Mouse (Mus musculus) limb, embryonic 15.5 days (tissue): ENCODE measurements around the gene Zfp64. TPM values are rescaled to one million over a fixed set of nuclear protein-coding genes. Genes with fewer than 3 reads are reported as not detected.

Experiments
- ATAC-seq: fragments of 200-750 bp; cut with Nextera tagmentation; 2 replicates; pipeline ENCODE4 v1.8.0; 2017; ENCODE audit warnings: low read depth, moderate TSS enrichment; ENCODE audit not compliant: insufficient number of reproducible peaks, low FRiP score, low TSS enrichment
- H3K27ac ChIP-seq: fragments of 300-500 bp; sonication (generic); 2 replicates; pipeline ENCODE4 v1.5.1; 2015; ENCODE audit warnings: moderate library complexity, mild to moderate bottlenecking, inconsistent platforms
- H3K27me3 ChIP-seq: fragments of 300-500 bp; sonication (generic); 2 replicates; pipeline ENCODE4 v1.6.1; 2015; ENCODE audit warnings: inconsistent platforms
- H3K36me3 ChIP-seq: fragments of 300-500 bp; sonication (generic); 2 replicates; pipeline ENCODE4 v1.6.1; 2015; ENCODE audit warnings: inconsistent platforms
- H3K4me1 ChIP-seq: fragments of 300-500 bp; sonication (generic); 2 replicates; pipeline ENCODE4 v1.6.1; 2015; ENCODE audit warnings: inconsistent platforms
- H3K4me2 ChIP-seq: fragments of 300-500 bp; sonication (generic); 2 replicates; pipeline ENCODE4 v1.6.1; 2015; ENCODE audit warnings: mild to moderate bottlenecking, inconsistent platforms
- H3K4me3 ChIP-seq: fragments of 300-500 bp; sonication (generic); 2 replicates; pipeline ENCODE4 v1.5.1; 2015; ENCODE audit warnings: mild to moderate bottlenecking, inconsistent platforms
- H3K9ac ChIP-seq: fragments of 300-500 bp; sonication (generic); 2 replicates; pipeline ENCODE4 v1.6.1; 2015; ENCODE audit warnings: inconsistent platforms
- H3K9me3 ChIP-seq: fragments of 300-500 bp; sonication (generic); 2 replicates; pipeline ENCODE4 v1.6.1; 2016; ENCODE audit warnings: inconsistent platforms
- whole genome bisulfite sequencing: fragments of 180-500 bp; shearing (Covaris S2); methylation state at CpG from one replicate; pipeline ENCODE4 v1.1.7; 2015; 5-methylcytosine and 5-hydroxymethylcytosine counted together
- polyA plus RNA-seq: library from polyadenylated mRNA; unstranded; fragments of >200 nt; fragmentation: Nextera tagmentation; extraction: Ambion mirVana; gene quantifications from 2 replicates; pipeline ENCODE4 v1.2.1, GENCODE M21; 2015

The Zfp64 gene
- polyA plus RNA-seq, 1 experiment from 2014 or later = 48.6 TPM

DNA sequence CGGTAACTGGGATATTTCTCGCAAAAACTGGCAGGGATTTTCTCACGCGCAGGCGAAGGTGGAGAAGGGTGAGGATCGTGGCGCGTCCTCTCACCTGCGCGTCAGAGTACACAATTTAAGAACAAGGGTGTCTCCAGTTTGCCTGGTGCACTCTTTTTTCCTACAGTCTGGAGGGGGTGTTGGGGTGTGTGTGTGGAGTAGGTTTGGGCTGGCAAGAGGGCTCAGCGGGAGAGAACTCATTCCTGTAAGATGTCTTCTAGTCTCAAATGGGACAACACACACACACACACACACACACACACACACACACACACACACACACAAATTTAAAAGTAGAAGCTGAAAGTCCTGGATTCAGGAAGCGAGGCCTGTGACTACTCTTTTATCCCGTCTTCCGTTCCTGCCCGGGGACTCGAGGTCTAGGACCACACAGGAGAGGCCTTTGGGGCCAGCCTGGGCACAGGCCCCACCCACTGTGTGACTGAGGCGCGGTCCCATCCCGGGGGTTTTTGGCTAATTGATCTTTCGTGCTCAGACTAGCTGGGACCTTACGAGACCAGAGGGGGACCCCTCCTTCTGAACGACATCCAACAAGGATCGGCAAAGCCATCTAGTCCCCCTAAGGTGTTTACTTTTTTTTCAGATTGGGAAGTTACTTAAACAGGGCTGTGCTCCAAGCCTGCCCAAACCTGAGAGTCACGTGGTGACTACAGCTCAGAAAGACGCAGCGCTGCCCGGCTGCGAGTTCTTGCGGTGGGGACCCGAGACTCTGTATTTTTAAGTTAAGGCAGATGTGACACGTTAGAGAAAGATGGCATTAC is 42.3 kb downstream of the Zfp64 start:
- H3K9ac ChIP-seq = no peak overlapping the region
- H3K27ac ChIP-seq = peak overlapping the region; percentile 75
- 2% methylated on average over 31 of the region's 31 CpGs for WGBS
- peaks cover 30% of the 10 kb centered on the region for H3K4me1 ChIP-seq
- no peaks in the 10 kb centered on the region for H3K9me3 ChIP-seq
- peak overlapping the region; percentile 94 for H3K4me2 ChIP-seq
- H3K4me3 ChIP-seq = peak overlapping the region; percentile 53
- H3K27me3 ChIP-seq = peaks cover 23% of the 10 kb centered on the region
- ATAC-seq = no peak
- H3K36me3 ChIP-seq = no peaks in the 10 kb centered on the region

- Histone ChIP-seq H3K36me3 (no peaks in the 10 kb centered on the region), H3K27me3 (peaks cover 23% of the 10 kb centered on the region), H3K4me1 (peaks cover 30% of the 10 kb centered on the region), H3K4me3 (peak overlapping the region; percentile 53), H3K4me2 (peak overlapping the region; percentile 94), H3K9ac (0 out of 2 replicates have a peak overlapping the region, but pooled peaks have one; percentile 12), H3K9me3 (no peaks in the 10 kb centered on the region), H3K27ac (peak overlapping the region; percentile 75)
- ATAC-seq = peak; percentile 40; the same call in 1 of the 2 replicates
- WGBS = under 1% methylated on average over 70 of the region's 70 CpGs
These were observed 43.1 kb downstream of the Zfp64 start for GRCm38 (mm10) chr2:168912051-168912891.

- Histone ChIP-seq H3K36me3 (no peaks in the 10 kb centered on the region), H3K9me3 (no peaks in the 10 kb centered on the region), H3K27me3 (peaks cover 23% of the 10 kb centered on the region), H3K4me1 (peaks cover 30% of the 10 kb centered on the region), H3K27ac (no peak overlapping the region), H3K4me2 (peak overlapping the region; percentile 94), H3K4me3 (peak overlapping the region; percentile 53), H3K9ac (no peak overlapping the region)
- no peak for ATAC-seq
- WGBS = 2% methylated on average over 19 of the region's 19 CpGs
These were observed 43.9 kb downstream of the Zfp64 start for GRCm38 (mm10) chr2:168911527-168911926.

DNA sequence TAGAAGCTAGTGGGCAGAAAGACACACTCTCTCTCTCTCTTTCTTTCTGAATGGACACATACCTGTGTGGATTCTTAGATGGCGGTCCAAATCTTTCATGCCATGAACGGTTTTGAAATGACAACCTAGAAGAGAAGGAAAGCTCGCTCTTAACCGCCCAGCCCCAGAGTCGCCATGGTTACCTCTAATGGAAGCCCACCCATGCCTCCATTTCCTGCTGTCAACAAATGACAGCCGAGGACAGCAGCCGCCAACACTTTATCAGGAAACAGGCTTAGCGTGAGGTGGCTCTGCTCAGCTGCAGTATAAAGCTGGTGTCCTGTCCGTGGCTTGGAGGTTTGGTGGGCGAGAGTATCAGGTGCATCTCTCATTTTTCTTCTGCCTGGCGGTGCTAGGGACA is 49.4 kb downstream of the Zfp64 start:
- peaks cover 5% of the 10 kb centered on the region; the same call in 1 of the 2 replicates for H3K27me3 ChIP-seq
- no peak overlapping the region for H3K4me2 ChIP-seq
- WGBS = 44% methylated on average over 11 of the region's 11 CpGs
- H3K9me3 ChIP-seq = no peaks in the 10 kb centered on the region
- H3K36me3 ChIP-seq = 0 out of 2 replicates have a peak, but pooled peaks cover 3% of the 10 kb centered on the region
- H3K27ac ChIP-seq = no peak overlapping the region
- no peak for ATAC-seq
- peaks cover 10% of the 10 kb centered on the region for H3K4me1 ChIP-seq
- H3K4me3 ChIP-seq = no peak overlapping the region
- no peak overlapping the region for H3K9ac ChIP-seq

- Histone ChIP-seq H3K27me3 (no peaks in the 10 kb centered on the region), H3K4me1 (peaks cover 6% of the 10 kb centered on the region; the same call in 1 of the 2 replicates), H3K9me3 (no peaks in the 10 kb centered on the region), H3K36me3 (peaks cover 5% of the 10 kb centered on the region; the same call in 1 of the 2 replicates), H3K9ac (no peak overlapping the region), H3K27ac (no peak overlapping the region), H3K4me3 (no peak overlapping the region), H3K4me2 (no peak overlapping the region)
- 65% methylated on average over 3 of the region's 3 CpGs for WGBS
- no peak for ATAC-seq
These were observed 50.5 kb downstream of the Zfp64 start for GRCm38 (mm10) chr2:168904846-168905245.

DNA sequence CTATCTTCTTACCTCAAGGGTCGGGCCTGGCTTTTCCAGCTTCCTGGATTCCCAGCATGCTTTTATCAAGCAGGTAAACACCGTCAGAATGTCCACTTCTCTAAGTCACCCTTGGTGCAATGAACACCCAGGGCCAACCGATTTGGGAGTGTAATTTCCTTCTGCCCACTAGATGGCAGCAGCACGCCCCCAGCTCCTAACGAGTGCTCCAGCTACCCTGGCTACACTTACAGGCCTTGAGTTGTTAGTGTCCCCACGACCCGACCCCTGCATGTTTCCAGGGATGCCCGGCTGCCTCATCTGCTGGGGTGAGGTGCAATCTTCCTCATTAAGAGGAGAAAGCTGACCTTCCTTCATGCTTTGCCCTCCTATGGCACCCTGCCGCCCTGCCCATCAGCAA is 51.2 kb downstream of the Zfp64 start:
- peaks cover 6% of the 10 kb centered on the region; the same call in 1 of the 2 replicates for H3K4me1 ChIP-seq
- WGBS = 14% methylated on average over 9 of the region's 9 CpGs
- no peak for ATAC-seq

GRCm38 (mm10) chr2:168902634-168903033 is 52.8 kb downstream of the Zfp64 start:
- H3K27me3 ChIP-seq = no peaks in the 10 kb centered on the region
- WGBS = 17% methylated on average over 8 of the region's 8 CpGs
- H3K4me1 ChIP-seq = peaks cover 6% of the 10 kb centered on the region; the same call in 1 of the 2 replicates
- no peak overlapping the region for H3K4me2 ChIP-seq
- H3K9me3 ChIP-seq = no peaks in the 10 kb centered on the region
- H3K4me3 ChIP-seq = no peak overlapping the region
- H3K36me3 ChIP-seq = peaks cover 17% of the 10 kb centered on the region
- no peak overlapping the region for H3K27ac ChIP-seq
- no peak for ATAC-seq
- no peak overlapping the region for H3K9ac ChIP-seq

More for the DNA sequence above, 51.2 kb downstream of the Zfp64 start:
- H3K4me2 ChIP-seq = no peak overlapping the region
- no peaks in the 10 kb centered on the region for H3K27me3 ChIP-seq
- H3K36me3 ChIP-seq = peaks cover 12% of the 10 kb centered on the region
- H3K27ac ChIP-seq = no peak overlapping the region
- H3K9ac ChIP-seq = no peak overlapping the region
- H3K4me3 ChIP-seq = no peak overlapping the region
- no peaks in the 10 kb centered on the region for H3K9me3 ChIP-seq

- no peak overlapping the region for H3K4me3 ChIP-seq
- 88% methylated on average over 7 of the region's 7 CpGs for WGBS
- peaks cover 21% of the 10 kb centered on the region for H3K36me3 ChIP-seq
- no peaks in the 10 kb centered on the region for H3K4me1 ChIP-seq
- H3K27me3 ChIP-seq = no peaks in the 10 kb centered on the region
- no peak overlapping the region for H3K9ac ChIP-seq
- H3K27ac ChIP-seq = no peak overlapping the region
- ATAC-seq = no peak
- H3K9me3 ChIP-seq = no peaks in the 10 kb centered on the region
- H3K4me2 ChIP-seq = no peak overlapping the region
These were observed 57.5 kb downstream of the Zfp64 start for GRCm38 (mm10) chr2:168897906-168898305.

- Histone ChIP-seq H3K4me3 (no peak overlapping the region), H3K4me2 (no peak overlapping the region), H3K9ac (no peak overlapping the region), H3K4me1 (no peaks in the 10 kb centered on the region), H3K36me3 (peaks cover 18% of the 10 kb centered on the region), H3K9me3 (no peaks in the 10 kb centered on the region), H3K27ac (no peak overlapping the region), H3K27me3 (no peaks in the 10 kb centered on the region)
- WGBS = 86% methylated on average over 8 of the region's 8 CpGs
- no peak for ATAC-seq
These were observed 59.9 kb downstream of the Zfp64 start for GRCm38 (mm10) chr2:168895531-168895930.

DNA sequence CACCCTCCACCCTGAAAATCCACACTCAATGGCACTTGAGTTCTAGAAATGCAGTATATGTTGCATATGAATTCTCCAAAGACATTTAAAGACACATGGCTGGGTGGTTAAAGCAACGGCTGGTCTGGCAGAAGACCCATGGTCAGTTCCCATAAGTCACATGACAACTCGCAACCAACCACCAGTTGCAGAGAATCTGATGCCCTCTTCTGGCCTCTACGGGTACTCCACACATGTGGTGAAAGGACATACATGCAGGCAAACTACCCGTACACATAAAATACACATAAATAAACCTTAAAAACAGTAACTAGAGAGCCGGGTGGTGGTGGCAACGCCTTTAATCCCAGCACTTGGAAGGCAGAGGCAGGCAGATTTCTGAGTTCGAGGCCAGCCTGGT is 60.6 kb downstream of the Zfp64 start:
- Histone ChIP-seq H3K9me3 (no peaks in the 10 kb centered on the region), H3K4me1 (no peaks in the 10 kb centered on the region), H3K27ac (no peak overlapping the region), H3K9ac (no peak overlapping the region), H3K27me3 (no peaks in the 10 kb centered on the region), H3K4me3 (no peak overlapping the region), H3K36me3 (peaks cover 14% of the 10 kb centered on the region), H3K4me2 (no peak overlapping the region)
- 90% methylated on average over 7 of the region's 7 CpGs for WGBS
- no peak for ATAC-seq

DNA sequence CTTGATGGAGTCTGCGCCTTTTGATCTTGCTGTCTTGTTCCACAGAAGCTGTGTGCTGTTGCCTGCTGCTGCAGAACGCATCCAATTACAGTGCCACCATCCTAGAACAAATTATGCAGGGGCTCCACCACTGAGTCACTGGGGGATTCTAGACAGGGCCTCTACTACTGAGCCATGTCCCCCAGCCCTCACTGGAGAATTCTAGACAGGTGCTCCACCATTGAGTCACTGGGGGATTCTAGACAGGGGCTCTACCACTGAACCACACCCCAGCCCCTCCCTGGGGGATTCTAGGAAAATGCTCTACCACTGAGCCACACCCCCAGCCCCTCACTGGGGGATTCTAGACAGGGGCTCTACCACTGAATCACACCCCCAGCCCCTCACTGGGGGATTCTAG is 63.3 kb downstream of the Zfp64 start:
- 0 out of 2 replicates have a peak, but pooled peaks cover 4% of the 10 kb centered on the region for H3K36me3 ChIP-seq
- no peak overlapping the region for H3K27ac ChIP-seq
- no peak overlapping the region for H3K4me2 ChIP-seq
- WGBS = 74% methylated on average over 2 of the region's 2 CpGs
- no peaks in the 10 kb centered on the region for H3K4me1 ChIP-seq
- no peaks in the 10 kb centered on the region for H3K27me3 ChIP-seq
- no peak overlapping the region for H3K9ac ChIP-seq
- no peak overlapping the region for H3K4me3 ChIP-seq
- H3K9me3 ChIP-seq = no peaks in the 10 kb centered on the region
- no peak for ATAC-seq

GRCm38 (mm10) chr2:168884641-168885040 is 70.7 kb downstream of the Zfp64 start:
- Histone ChIP-seq H3K4me1 (no peaks in the 10 kb centered on the region), H3K27ac (no peak overlapping the region), H3K4me3 (no peak overlapping the region), H3K9ac (no peak overlapping the region), H3K4me2 (no peak overlapping the region), H3K27me3 (no peaks in the 10 kb centered on the region), H3K36me3 (no peaks in the 10 kb centered on the region), H3K9me3 (no peaks in the 10 kb centered on the region)
- WGBS = 69% methylated on average over 8 of the region's 8 CpGs
- ATAC-seq = no peak
